Mouse (Mus musculus) midbrain, embryonic 11.5 days (tissue): ENCODE measurements at regions not wholly inside any gene's neighbourhood (a gene's known extent, or its start where the extent isn't known, plus 50 kb on each side); places are given as distances from the start of the nearest gene placed in this dataset.
"Not testable (repeated sequence)": the region's sequence is repeated elsewhere in the genome, so short reads cannot be mapped to it uniquely, and the experiment has no call there.

Source experiments
- ATAC-seq: fragments of 200-750 bp; cut with Nextera tagmentation; 2 replicates; pipeline ENCODE4 v1.8.0; 2017; ENCODE audit warnings: moderate TSS enrichment, moderate library complexity; ENCODE audit not compliant: low FRiP score
- DNase-seq: peaks from one replicate; pipeline ENCODE4 v3.0.0; 2015; ENCODE audit warnings: low spot score; ENCODE audit errors: missing footprints
- H3K27ac ChIP-seq: fragments of 300-500 bp; sonication (generic); 2 replicates; pipeline ENCODE4 v1.5.1; 2014; ENCODE audit warnings: low read depth, low read length
- H3K27me3 ChIP-seq: fragments of 300-500 bp; sonication (generic); 2 replicates; pipeline ENCODE4 v1.6.1; 2014; ENCODE audit warnings: mild to moderate bottlenecking, low read length, moderate library complexity, mixed read lengths; ENCODE audit not compliant: control insufficient read depth, insufficient read depth
- H3K36me3 ChIP-seq: fragments of 300-500 bp; sonication (generic); 2 replicates; pipeline ENCODE4 v1.6.1; 2014; ENCODE audit warnings: mild to moderate bottlenecking, low read length, moderate library complexity, mixed read lengths; ENCODE audit not compliant: control insufficient read depth, insufficient read depth
- H3K4me1 ChIP-seq: fragments of 300-500 bp; sonication (generic); 2 replicates; pipeline ENCODE4 v1.6.1; 2014; ENCODE audit warnings: low read length; ENCODE audit not compliant: control insufficient read depth, insufficient read depth
- H3K4me2 ChIP-seq: fragments of 300-500 bp; sonication (generic); 2 replicates; pipeline ENCODE4 v1.6.1; 2014; ENCODE audit warnings: mild to moderate bottlenecking, moderate library complexity
- H3K4me3 ChIP-seq: fragments of 300-500 bp; sonication (generic); 2 replicates; pipeline ENCODE4 v1.5.1; 2014; ENCODE audit warnings: low read depth, low read length
- H3K9ac ChIP-seq: fragments of 300-500 bp; sonication (generic); 2 replicates; pipeline ENCODE4 v1.6.1; 2014; ENCODE audit warnings: low read length
- H3K9me3 ChIP-seq: fragments of 300-500 bp; sonication (generic); 2 replicates; pipeline ENCODE4 v1.6.1; 2016; ENCODE audit warnings: low read length; ENCODE audit not compliant: control insufficient read depth
- WGBS: fragments of 180-500 bp; shearing (Covaris S2); extraction: QIAGEN DNeasy Blood & Tissue Kit; methylation state at CpG from one replicate; pipeline ENCODE4 v1.1.7; 2014; 5-methylcytosine and 5-hydroxymethylcytosine counted together

DNA sequence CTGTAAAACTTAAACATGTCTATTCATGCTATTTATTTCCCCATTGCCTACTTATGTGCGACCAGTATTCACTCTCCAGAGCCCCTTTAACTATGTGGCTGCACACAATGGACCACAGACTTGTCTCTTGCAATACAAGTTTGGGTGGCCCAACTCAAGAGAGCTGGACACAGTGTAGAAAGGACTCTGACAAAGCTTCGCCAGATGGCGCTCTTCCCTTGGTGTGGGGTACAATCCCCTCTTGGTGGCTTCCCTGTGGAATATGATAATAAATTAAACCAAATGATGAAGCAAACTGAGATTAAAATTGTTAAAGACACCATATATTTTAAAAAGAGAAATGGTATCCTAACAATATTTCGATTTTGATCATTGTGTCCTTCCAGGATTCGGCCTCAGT lies 302.6 kb upstream of the Ednrb start:
- ATAC-seq (0 out of 2 replicates have a peak, but pooled peaks have one; percentile 66), DNase-seq (peak; percentile 93)
- H3K4me1 ChIP-seq: no peaks in the 10 kb centered on the region
- no peak overlapping the region for H3K4me3 ChIP-seq
- 54% methylated on average over 5 of the region's 5 CpGs for WGBS
- H3K9ac ChIP-seq: no peak overlapping the region
- H3K36me3 ChIP-seq: no peaks in the 10 kb centered on the region
- no peaks in the 10 kb centered on the region for H3K27me3 ChIP-seq
- no peak overlapping the region for H3K27ac ChIP-seq
- no peaks in the 10 kb centered on the region for H3K9me3 ChIP-seq
- no peak overlapping the region for H3K4me2 ChIP-seq

DNA sequence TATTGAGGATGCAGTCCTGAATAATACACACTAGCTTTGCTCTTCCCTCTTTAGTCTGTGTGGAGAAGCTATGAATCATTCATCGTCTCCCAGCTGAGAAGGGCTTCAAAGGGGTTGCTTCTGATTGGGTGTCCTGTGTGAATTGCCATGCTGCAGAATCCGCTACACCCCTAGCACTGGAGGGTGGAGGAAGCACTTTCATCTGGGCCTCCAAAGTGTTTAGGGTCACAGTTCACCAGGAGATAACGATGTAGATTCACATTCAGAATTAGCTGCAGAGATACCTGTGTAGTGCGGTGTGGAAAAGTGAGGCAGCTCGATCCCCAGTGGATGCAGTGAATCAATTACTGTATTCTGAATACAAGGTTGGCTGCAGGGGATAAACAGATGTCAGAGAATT lies 301.2 kb upstream of the Ednrb start:
- H3K4me1 ChIP-seq: no peaks in the 10 kb centered on the region
- H3K27me3 ChIP-seq: no peaks in the 10 kb centered on the region
- DNase-seq (no peak), ATAC-seq (peak; percentile 92)
- no peak overlapping the region for H3K4me3 ChIP-seq
- WGBS: 35% methylated on average over 5 of the region's 5 CpGs
- H3K4me2 ChIP-seq: no peak overlapping the region
- H3K36me3 ChIP-seq: no peaks in the 10 kb centered on the region
- H3K9me3 ChIP-seq: no peaks in the 10 kb centered on the region
- H3K27ac ChIP-seq: no peak overlapping the region
- no peak overlapping the region for H3K9ac ChIP-seq

DNA sequence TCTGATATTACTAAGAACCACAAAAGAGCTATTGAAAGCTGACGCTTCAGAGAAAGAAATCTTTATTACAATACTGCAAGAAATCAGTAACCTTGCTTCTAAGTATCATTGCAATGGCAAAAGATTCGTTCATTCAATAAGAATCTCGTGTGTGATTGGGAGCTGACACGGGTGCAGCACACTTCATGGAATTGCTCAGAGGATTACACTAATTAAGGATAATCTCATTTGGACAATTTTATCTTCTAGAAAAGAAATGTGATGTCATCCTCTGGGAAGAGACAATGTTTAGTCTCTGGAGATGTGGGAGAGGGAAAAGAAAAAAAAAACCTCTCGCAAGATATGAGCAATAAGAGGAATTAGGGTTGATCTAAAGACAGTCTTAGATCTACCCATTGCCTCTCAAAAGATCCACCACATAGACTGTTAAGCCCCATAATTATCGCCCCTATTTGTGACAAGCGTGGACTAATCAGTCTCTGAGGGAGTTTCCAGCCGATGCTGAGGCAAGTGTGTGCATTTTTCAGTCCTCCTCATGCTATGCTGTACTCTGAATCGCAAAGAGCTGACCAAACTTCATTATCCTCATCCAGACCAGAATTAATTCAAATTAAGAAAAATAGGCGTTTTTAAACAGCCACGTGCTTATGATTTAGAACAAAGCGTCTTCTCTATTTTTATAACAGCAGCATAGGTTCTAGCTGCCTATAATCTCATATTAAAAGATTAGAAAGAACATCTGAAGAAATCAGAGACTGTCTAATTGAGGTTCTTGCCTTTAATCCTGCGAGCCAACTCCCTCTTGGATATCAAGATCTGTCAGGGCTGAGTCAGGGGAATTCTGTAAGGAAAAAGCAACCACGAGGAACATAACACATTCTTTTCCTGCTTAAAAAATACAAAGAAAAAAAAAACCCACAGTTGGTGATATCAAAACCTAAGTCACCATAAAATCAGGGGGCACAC lies 271.1 kb upstream of the Ednrb start:
- peak; percentile 84 for DNase-seq
- Histone ChIP-seq H3K4me1 (peaks cover 5% of the 10 kb centered on the region), H3K9me3 (no peaks in the 10 kb centered on the region), H3K27me3 (no peaks in the 10 kb centered on the region), H3K9ac (no peak overlapping the region), H3K27ac (no peak overlapping the region), H3K36me3 (no peaks in the 10 kb centered on the region), H3K4me3 (no peak overlapping the region), H3K4me2 (no peak overlapping the region)
- ATAC-seq: peak; percentile 47
- 46% methylated on average over 14 of the region's 14 CpGs for WGBS

DNA sequence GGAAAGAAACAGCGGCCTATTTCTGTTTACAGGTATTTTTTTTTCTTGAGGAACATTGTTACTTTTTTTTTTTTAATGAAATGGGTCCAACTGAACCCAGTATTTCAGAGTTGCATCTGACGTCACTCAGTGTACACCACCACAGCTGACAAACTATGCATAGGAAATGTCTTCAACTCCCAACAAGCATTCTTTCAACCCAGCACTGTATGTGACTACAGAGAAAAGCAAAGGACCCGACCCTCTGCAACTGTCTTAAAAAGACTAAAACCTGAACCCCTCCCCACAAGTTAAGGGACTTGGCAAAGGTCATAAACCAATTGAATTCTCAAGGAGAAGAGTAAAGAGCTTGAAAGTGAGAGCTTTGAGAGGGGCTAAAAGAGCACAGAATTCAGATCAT lies 270.0 kb upstream of the Ednrb start:
- H3K4me1 ChIP-seq: peaks cover 5% of the 10 kb centered on the region
- peak; percentile 36; the same call in 1 of the 2 replicates for ATAC-seq
- no peaks in the 10 kb centered on the region for H3K27me3 ChIP-seq
- peak; percentile 85 for DNase-seq
- H3K9me3 ChIP-seq: no peaks in the 10 kb centered on the region
- H3K4me2 ChIP-seq: no peak overlapping the region
- no peaks in the 10 kb centered on the region for H3K36me3 ChIP-seq
- no peak overlapping the region for H3K4me3 ChIP-seq
- H3K27ac ChIP-seq: no peak overlapping the region
- 52% methylated on average over 3 of the region's 3 CpGs for WGBS
- no peak overlapping the region for H3K9ac ChIP-seq

DNA sequence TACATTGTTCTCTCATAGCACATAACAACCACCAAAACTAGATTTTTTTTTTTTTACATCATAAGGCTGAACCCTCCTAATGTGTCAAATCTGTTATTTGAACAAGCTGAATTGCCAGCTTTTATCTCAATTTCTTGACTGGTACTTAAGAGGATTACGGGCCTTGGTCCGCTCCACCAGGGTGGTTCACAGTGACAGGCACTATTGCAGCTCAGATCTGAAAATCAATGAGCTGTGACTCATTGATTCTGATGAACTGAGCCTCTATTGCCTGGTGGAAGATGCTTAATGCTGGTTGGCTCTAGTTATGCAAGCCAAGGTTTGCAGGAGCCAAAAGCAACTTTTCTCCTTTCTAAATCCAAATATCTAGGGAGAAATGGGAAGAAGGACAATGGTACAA lies 269.2 kb upstream of the Ednrb start:
- Histone ChIP-seq H3K4me3 (no peak overlapping the region), H3K27ac (no peak overlapping the region), H3K36me3 (no peaks in the 10 kb centered on the region), H3K9me3 (no peaks in the 10 kb centered on the region), H3K27me3 (no peaks in the 10 kb centered on the region), H3K4me1 (peaks cover 5% of the 10 kb centered on the region), H3K4me2 (no peak overlapping the region), H3K9ac (no peak overlapping the region)
- 15% methylated on average over 2 of the region's 2 CpGs for WGBS
- peak; percentile 87 for ATAC-seq
- no peak for DNase-seq

DNA sequence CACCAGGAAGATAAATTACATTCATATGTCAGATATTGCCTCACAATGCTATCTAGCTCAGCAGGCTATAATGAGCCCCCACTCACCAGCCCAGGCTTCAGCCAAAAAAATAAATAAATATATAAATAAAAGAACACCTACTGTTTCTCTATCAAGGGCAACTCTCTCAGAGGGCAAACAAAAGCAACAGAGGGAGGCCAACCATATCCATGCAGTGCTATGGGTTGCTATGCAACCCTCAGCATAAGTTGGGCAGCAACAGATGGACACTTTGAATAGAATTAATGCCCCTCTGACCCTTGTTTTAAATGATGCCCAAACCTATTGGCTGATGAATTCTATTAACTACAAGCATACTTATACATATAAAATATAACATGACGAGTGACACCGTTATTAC lies 242.2 kb upstream of the Ednrb start:
- H3K36me3 ChIP-seq: no peaks in the 10 kb centered on the region
- H3K27me3 ChIP-seq: no peaks in the 10 kb centered on the region
- ATAC-seq: peak; percentile 95
- peaks cover 4% of the 10 kb centered on the region for H3K4me1 ChIP-seq
- DNase-seq: no peak
- H3K4me2 ChIP-seq: no peak overlapping the region
- no peak overlapping the region for H3K27ac ChIP-seq
- whole genome bisulfite sequencing: 74% methylated on average over 2 of the region's 2 CpGs
- no peak overlapping the region for H3K9ac ChIP-seq
- H3K4me3 ChIP-seq: no peak overlapping the region
- no peaks in the 10 kb centered on the region for H3K9me3 ChIP-seq

DNA sequence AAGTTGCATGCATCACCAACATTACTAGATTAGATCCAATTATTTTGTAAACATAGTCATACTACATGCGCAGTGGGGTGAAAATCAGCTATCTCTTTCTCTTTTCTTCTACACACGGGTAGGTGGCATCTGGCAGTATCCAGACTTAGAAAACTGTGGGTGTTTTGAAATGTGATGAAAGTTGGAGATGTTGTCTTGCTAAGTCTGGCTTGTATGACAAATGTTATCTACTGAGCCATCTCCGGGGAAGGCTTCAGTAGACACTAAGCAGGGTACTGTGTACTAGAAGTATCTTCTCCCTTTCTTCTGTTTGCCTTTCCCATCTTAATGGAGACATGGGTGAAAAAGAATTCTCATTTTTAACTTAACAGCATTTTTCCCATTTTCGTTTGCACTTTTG lies 220.0 kb upstream of the Ednrb start:
- not testable (repeated sequence) for H3K4me3 ChIP-seq, DNase-seq, H3K4me2 ChIP-seq, H3K4me1 ChIP-seq, H3K27me3 ChIP-seq, H3K9ac ChIP-seq, ATAC-seq, H3K36me3 ChIP-seq, H3K27ac ChIP-seq, H3K9me3 ChIP-seq
- 81% methylated on average over 1 of the region's 4 CpGs for WGBS

DNA sequence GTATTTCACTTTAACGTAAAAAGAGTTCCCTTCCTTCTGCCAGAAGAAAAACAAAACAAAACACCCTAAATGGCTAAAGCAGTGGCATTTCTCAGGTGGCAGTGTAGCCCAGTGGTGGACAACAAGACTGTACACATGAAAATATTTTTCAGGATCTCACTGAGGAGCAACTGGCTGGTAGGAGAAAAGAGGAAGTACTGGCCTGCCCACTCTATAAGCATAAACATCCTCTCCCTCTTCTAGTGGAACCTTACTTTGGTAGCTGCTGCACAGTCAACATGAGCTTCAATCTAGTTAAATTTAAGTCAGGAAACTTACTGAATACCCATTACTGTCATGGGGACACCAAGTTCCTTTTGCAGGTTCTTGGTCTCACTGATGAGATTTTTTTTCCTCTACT lies 209.5 kb upstream of the Ednrb start:
- DNase-seq: no peak
- Histone ChIP-seq H3K9me3 (no peaks in the 10 kb centered on the region), H3K4me2 (no peak overlapping the region), H3K9ac (no peak overlapping the region), H3K4me1 (no peaks in the 10 kb centered on the region), H3K36me3 (no peaks in the 10 kb centered on the region), H3K27me3 (no peaks in the 10 kb centered on the region), H3K4me3 (no peak overlapping the region), H3K27ac (no peak overlapping the region)
- no peak for ATAC-seq
- WGBS: 91% methylated on average over 1 of the region's 1 CpGs

DNA sequence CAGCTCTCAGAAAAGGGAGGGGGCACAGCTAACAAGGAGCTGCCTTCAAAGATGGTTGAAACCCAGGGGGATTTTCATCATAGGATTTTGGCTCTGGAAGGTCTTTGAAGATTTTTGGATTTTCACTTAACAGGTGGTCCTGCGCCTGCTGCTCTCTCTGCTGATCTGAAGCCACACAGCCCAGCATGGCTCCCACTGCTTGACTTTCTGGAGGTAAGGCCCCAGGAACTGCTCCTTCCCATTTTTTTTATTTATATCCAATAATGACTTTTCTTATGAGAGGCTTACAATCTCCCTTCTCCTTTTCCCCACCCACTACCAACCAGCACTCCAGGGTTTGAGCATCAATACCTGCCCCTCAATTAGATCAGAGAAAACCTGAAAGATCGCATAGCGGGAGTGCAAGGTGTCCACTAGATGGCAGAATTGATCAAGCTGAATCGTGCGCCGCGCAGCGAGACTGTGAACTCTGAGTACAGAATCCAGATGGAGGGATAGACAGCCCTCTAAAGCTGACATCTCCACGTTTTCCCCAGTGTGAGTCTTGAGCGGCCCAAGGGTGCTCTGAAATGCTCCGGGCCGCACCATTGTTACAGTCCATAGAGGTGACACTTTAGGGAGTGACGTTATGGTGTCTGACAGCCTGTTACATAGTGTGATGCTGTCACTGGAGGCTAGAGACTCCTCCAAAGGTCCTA lies 194.6 kb upstream of the Ednrb start:
- Histone ChIP-seq H3K4me3 (no peak overlapping the region), H3K27me3 (no peaks in the 10 kb centered on the region), H3K27ac (no peak overlapping the region), H3K9me3 (no peaks in the 10 kb centered on the region), H3K4me1 (no peaks in the 10 kb centered on the region), H3K9ac (no peak overlapping the region), H3K4me2 (no peak overlapping the region), H3K36me3 (no peaks in the 10 kb centered on the region)
- ATAC-seq (peak; percentile 86), DNase-seq (peak; percentile 97)
- WGBS: 9% methylated on average over 13 of the region's 13 CpGs
